Mouse (Mus musculus) retina, embryonic 14.5 days (tissue): Measurements from ENCODE around the gene Otud3.

Source experiments
- DNase-seq: peaks from one replicate; pipeline ENCODE4 v3.0.0-alpha.2; 2015; ENCODE audit warnings: low spot score

Gene Otud3

GRCm38 (mm10) chr4:138852961-138853360 is 60.8 kb downstream of the Otud3 start:
- no peak for DNase-seq

- DNase-seq, result peak; percentile 85
These were observed 62.3 kb downstream of the Otud3 start for GRCm38 (mm10) chr4:138851463-138851862.
